Mouse (Mus musculus) gastrocnemius, postnatal 10 days (tissue): ENCODE measurements around the gene A230072I06Rik. TPM values are rescaled to one million over a fixed set of nuclear protein-coding genes. Genes with fewer than 3 reads are reported as not detected.

Experiments
- DNase-seq: peaks from one replicate; pipeline ENCODE4 v3.0.0; 2021; ENCODE audit warnings: mixed read lengths
- total RNA-seq, 2 experiments: library from RNA; stranded (reverse); gene quantifications; 2 replicates each; pipeline ENCODE4 v1.2.3; 2021

The A230072I06Rik gene
- total RNA-seq, 2 experiments from 2014 or later: not detected

DNA sequence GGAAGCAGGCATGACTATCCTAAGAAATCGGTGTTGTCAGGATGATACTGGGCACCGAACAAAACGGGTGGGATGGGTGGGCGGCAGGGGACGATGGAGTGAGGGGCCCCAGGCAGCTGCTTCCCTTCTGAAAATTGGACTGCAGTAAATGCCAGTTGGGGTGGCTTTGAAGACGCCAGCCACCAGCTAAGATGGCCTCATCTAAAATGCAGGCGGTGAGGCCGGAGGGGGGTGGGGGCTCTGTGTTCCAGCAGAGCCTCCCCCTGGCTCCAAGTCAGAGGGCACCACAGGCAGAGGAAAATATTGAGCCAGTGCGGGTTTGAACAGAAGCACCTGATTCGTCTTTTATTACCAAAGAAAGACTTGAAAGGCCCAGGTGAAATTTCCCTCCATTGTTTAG, 45.9 kb downstream of the A230072I06Rik start:
- DNase-seq: no peak

DNA sequence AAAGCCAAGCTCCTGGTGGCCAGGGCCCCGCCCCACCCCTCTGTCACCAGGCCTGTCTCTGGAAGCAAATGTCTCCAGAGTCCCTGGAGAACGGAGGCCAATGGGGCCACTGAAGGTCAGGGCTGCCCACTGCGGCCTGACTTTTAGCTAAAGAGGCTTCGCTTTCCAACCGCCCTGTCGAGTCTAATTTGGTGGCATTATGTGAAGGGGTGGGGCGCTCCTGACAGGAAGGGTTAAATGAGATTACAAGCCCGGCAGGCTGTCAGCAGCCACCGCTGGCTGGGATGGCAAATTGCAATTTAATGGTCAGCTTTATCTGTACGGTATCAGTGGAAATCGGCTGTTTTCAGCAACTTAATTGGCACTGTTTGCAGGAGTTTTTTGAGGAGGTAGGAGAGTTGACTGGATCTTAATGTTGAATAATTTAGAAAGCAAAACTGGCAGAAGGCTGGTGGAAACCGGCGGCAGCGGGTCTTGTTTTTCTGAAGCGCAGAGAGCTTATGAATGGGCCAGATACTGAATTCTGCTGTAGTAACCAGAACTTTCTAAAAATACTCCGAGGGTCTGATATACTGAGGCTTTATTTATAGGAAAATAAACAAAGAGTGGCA, 46.5 kb downstream of the A230072I06Rik start:
- no peak for DNase-seq

DNA sequence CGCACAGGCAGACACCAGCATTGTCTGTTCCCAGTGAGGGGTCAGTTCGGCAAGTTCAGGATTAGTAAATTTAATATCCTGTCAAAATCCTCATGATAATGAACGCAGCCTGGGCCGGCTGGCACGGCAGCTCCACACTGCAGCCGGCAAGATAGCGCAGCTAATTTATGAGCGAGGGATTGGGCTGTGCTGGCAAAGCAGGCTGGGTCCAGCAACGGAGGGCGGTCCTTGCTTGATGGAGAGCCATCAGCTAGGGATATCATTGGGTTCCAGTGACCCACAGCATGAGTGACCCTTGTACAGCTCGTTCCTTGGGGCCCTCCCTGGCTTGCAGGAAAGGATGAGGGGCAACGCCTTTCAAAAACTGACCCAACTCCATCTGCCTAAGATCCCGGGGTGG, 48.6 kb downstream of the A230072I06Rik start:
- no peak for DNase-seq

DNA sequence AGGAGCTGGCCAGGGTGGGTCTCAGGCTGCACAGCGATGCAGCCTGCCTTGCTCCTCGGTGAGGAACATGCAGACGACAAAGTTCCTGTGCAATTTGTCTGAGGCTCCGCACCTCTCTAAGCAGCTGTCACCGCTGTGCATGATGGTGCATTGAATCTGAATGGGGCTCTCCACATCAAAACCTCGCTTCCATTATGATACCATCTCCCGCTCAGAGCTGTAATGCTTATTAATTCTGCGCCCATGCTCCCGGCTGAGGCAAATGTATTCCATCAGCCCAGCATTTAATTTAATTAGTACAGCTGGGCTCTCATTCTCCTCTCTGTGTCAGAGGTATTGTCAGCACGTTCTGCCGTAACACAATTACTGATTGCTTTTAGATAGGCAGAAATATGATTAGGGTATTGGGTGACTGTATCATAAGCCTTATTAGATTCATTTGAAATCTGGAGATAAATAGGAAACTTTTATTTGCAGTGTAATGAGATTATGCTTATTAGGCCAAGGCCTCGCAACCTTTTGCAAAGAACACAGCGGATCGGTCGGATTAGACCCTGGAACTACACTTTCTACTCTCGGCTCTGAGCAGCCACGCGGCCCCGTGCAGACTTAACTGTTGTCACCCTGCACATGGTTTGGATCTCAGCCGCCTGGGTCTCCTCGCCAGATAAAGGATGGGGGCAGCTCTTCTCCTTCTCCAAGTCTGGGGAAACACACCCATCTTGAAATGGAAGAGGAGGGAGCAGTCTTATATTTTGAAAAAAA, 49.3 kb downstream of the A230072I06Rik start:
- DNase-seq: no peak

DNA sequence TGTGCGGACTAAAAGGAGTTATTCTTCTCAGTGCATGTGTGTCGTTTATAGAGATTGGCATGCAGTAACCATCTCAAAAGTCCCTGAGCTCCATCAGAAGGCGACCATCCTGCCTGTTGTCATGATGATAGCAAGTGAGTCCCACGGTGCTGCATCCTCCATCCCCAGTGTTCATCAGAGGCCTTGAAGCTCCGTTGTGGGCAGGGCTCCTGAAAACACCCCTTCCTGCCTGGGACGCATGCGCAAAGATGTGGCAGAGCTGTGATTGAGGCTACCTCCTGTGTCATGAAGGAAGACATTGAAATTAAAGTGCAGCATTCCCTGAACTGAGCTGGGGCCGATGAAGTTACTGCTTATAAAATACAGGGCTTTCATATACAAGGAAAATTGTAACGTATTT, 49.9 kb downstream of the A230072I06Rik start:
- DNase-seq: no peak

DNA sequence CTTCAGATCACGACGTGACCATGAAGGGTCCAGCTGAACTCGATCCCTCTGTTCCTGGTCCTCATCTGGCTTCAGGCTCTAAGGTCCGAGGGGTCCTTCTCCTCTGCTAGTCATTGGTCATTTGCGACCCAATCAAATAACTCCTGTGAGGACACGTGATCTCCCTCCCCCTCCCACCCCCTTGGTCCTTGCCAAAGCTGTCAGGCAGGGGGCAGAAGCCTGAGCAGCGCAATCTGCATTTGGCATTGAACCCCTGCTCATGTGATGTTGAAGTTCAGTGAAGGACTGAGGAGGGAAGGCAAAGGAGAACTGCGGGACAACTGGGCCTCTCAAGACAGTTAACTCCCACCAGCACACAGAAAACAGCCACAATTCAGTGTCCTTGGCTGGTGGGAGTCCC, 51.4 kb downstream of the A230072I06Rik start:
- no peak for DNase-seq

Other genes starting within 250 kb of the A230072I06Rik start
- gene Sox1, start 116.5 kb downstream of the A230072I06Rik start, total RNA-seq: under 1 TPM in 1 of 2 experiments, not detected in 1; 0.05 TPM